Mouse (Mus musculus): ENCODE data around the gene Oma1.

Gene Oma1

DNA sequence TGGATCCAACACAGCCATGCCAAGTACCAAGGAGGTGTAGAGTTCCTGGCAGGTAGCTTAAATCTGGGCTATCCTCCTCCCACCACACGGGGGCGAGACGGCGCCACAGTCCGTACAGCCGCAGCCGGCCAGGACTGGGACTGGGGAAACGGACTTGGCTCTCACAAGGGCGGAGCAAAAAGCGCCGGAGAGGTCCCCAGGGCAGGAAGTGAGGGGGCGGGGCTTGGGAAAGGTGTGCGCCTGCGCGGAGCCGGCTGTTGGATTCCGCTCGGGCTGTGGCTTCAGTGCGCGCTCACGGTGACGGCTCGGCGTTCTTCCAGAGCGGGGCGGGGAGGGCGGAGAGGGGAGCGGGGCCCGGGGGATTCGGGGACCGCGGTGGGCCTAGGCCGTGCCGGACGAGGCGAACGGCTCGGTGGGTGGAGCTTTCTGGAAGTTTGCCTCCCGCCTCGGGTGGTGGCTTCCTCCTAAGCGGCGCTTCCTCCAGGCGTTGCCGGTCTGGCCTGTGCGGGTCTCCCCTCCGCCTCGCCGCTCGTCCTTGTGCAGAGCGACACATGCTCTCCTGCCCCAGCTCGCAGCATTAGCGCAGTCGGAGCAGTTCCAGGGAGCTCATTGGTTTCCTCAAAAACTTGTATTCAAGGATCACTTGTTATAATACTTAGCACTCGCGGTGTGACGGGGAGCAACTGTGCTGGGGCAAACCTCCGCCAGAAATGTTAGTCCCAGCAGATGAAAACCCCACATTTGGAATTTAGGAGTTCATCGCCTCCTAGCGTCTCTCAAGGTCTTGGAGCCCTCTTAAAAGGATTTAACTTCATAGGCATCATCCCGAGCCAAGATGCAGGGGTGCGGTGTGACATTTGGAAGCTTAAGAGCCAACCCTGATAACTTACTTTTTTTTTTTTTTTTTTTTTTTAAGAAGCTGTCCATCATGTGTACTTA lies at the start of gene Oma1:
TSS of gene Oma1 (plus strand) at position 226 of the 939 bp plus-strand sequence.
- peak; percentile 99 for DNase-seq (ENCODE audit: low spot score in 2 of 2)

DNA sequence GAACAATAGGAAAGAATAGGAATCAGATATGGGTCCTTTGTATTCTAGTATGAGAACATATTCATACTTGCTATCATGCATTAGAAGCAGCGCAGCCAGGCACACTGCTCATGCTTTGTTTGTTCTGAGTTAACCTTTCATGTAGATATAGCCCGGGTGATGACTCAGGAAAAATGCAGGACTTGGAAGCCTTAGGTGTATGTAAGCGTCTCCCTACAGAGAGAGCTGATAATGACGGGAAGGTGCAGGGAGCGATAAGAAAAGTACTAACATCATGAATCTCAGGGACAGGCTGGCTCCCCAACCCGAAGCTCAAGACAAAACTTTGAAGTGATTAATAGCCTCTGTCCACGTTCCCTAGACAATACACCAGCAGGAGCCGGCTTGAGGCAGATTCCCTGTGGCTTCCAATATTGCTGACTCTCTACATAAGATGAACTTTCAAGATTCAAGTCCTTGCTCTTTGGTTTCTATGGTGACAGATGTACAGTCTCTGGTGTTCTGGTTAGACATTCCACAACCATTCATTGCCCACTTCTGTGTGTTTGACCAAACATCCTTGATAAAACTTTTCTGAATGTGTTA lies 49.7 kb upstream of the Oma1 start:
- DNase-seq (ENCODE audit: low spot score in 2 of 2) = no peak

DNA sequence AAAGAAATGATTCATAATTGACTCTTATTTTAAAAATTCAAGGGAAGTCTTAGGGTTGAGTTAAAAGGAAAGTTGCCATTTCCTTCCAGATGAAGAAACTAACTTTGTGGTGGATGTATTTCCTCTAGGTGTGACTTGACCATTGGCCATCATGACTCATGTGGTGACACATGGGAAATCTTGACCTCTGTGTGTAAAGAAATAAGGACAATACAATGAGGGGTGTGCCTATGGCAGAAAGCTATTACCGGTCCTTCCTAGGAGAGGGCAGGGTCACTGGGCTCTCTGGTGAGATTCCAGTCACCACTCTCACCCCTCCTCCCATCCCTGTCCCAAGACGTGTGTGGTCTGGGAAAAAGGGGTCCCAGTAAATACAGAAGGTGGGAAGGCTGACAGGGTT lies 48.4 kb upstream of the Oma1 start:
- no peak for DNase-seq (ENCODE audit: low spot score in 2 of 2)

DNA sequence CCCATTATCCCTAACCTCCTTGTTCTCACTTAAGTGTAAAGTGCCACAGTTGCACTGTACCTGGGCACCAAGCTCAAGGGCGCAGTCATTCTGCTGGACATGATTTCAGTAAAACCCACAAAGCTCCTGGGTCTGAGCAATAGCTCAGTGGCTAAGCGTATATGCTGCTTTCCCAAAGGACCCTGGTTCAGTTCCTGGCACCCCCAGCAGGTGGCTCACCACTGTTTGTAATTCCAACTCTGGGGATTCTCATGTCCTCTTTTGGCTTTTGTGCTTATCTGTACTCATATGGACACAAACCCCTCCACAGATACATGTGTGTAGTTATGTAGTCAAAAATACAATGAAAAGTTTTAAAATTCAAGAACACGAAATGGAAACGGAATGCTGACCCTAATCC lies 44.3 kb upstream of the Oma1 start:
- DNase-seq (ENCODE audit: low spot score in 2 of 2) = no peak

DNA sequence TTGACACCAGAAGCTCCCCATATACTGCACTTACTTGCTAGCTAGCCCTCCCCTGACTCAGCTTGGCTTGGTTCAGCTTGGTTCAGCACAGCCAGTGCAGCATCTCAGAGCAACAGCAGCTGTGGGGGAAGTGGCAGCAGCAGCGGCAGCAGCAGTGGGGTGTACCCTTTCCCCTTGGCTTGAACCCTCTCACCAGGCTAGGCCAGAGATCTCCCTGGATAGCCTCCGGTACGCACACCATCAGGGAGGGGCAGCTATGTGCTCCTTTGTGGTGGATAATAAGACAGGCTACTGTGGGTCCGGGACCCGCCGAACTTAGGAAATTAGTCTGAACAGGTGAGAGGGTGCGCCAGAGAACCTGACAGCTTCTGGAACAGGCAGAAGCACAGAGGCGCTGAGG lies 40.6 kb upstream of the Oma1 start:
- DNase-seq (ENCODE audit: low spot score in 2 of 2) = no peak

DNA sequence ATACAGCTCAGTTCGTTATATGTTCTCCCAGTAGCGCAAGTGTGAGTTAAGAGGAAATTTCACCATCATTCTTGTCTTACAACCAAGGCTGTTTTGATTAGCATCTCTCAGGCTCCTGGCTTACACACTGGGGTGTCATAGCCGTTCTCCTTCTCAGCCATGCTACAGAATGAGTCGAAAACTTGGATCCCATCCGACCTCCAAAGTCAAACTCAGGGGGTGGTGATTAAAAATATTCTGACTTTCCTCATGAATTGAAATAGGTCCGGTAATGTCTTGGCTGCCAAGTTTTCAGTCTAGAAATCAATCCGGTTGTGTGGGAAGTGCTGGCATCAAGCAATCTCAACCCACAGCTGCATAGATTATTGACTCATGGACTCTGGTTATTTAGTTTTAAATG lies 25.3 kb upstream of the Oma1 start:
- DNase-seq (ENCODE audit: low spot score in 2 of 2) = no peak

DNA sequence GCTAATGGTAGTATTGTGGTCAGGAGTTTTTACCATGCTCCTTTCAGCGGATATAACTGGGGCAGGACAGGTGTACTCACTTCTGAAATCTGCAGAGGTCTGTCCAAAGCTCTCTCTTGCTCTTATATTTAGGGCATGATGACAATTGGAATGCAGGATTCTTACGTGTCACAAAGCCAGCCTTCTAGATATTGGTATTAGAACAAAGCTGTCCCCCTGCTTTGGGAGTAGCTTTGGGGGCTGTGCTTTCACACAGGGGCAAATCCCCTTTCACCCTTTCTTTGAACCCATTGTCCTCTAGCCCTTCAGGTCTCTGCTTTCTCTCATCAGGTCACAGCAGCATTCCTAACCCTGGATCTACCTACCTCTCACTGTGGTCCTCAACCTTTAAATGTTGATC lies 22.8 kb upstream of the Oma1 start, which contains the start of gene 4921539E11Rik:
TSS of gene 4921539E11Rik (minus strand) at position 101 of the 400 bp plus-strand sequence.
- no peak for DNase-seq (ENCODE audit: low spot score in 2 of 2)

DNA sequence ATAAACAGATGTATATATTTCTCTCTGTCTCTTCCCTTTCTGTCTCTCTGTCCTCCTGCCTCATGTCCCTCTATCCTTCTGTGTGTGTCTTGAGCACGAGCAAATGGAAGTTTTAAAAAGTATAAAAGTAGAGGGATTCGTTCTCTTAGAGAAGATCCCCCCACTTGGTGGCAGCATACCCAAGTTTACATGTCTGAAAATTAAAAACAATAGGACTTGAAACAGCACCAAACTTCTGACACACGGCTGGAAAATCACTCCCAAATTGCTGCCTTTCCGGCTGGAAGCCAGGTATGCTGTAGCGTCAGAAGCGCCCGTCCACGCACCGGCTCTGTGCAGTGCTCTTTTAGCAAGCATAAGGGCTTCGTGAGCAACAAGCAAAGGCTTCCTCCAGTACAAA lies 14.3 kb upstream of the Oma1 start:
- no peak for DNase-seq (ENCODE audit: low spot score in 2 of 2)

DNA sequence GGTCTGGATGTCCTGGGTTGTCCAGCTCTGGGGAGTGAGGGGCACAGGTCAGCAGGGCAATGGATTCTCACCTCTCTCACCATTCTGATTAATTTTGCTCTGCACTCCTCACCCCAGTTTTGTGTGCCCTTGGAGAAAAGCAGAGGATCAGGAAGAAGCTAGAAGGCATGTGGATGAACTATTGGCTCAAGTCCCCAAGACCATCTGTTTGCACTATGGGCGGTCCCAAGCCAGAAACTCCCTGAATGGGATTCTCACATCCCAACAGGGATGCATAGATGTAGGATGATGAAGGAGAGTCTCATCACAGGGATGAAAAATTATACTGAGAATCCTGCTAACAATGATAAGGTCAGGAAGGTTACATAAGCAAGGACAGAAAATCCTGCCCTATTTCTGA lies 9.8 kb upstream of the Oma1 start:
- no peak for DNase-seq (ENCODE audit: low spot score in 2 of 2)

DNA sequence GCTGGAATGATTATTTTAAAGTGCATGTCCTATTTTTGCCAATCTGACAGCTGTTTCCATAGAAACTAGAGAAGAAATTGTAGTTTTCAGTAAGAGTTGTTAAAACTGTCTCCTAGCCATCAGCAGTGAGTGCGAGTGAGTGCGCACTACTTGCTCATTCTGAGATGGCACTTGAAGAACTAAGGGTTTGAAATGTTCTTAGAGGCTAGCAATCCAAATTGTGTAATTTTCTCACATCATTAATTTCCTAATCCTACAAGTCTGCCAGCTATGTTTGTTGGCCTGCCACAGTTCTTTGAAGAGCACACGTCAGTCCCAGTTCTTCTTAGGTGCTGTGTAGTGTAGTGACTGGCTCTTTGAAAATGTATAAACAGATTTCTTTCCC lies 906 bp downstream of the Oma1 start:
- peak in 1 of 2 experiments; percentile 7 for DNase-seq (ENCODE audit: low spot score in 2 of 2)

DNA sequence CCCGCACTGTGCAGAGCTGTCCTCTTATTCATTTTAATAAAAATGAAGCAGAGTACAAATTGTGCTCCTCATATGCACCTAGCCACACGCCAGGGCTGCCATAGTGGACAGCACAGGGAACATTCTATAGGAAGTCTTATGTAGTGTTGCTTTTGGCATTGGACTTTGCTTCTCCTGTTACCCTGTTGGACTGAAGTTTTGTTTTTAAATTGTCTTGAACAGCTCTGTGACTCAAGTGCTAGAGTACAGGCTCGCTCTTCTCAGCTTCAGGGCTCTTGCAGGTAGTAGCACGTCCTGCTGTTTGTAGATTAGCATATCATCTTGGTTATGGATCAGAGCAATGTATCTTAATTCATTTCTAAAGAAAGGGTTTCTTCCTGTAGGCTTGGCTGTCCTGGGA lies 2.2 kb downstream of the Oma1 start:
- no peak for DNase-seq (ENCODE audit: low spot score in 2 of 2)

DNA sequence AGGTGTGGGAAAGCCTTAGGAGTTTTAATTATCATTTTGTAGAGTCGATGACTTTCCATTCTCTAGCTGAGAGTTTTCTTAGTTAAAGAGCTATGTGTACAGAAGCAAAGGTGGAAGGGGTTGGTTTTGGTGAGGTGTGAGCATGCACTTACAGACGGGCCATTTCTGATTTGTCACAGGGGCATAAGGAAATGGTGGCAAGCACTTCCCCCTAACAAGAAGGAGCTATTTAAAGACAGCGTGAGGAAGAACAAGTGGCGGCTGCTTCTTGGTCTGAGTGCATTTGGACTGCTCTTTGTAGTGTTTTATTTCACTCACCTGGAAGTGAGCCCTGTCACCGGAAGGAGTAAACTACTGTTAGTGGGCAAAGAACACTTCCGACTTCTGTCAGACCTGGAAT lies 7.8 kb downstream of the Oma1 start:
- no peak for DNase-seq (ENCODE audit: low spot score in 2 of 2)

DNA sequence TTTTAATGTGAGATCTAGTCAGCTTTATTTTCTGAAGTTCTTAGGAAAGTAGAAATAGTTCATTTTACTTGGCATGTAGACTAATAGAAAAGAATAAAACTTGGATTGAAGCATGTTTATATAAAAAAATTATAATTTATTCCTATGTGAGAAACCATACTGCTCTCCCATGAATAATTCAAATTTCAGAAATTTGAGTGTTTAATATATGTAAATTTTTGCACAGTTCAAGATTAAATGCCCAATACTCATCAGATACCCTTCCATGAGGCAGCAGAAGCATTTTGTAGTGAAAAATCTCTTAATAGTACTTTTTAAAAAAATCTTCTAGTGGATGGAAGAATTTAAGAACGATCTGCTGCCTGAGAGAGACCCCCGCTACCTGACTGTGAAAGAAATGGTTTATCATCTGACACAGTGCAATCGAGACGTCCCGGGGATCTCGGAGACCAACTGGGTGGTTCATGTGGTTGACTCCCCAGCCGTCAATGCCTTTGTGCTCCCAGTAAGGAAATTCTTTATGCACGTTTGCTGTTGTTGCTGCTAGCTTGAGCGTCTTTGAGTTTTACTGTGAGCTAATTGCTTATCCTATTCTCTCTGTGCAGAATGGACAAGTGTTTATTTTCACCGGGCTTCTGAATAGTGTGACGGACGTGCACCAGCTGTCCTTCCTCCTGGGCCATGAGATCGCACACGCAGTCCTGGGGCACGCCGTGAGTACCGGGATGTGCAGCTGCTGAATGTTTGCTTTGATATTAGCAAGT lies 11.3 kb downstream of the Oma1 start:
- no peak for DNase-seq (ENCODE audit: low spot score in 2 of 2)

DNA sequence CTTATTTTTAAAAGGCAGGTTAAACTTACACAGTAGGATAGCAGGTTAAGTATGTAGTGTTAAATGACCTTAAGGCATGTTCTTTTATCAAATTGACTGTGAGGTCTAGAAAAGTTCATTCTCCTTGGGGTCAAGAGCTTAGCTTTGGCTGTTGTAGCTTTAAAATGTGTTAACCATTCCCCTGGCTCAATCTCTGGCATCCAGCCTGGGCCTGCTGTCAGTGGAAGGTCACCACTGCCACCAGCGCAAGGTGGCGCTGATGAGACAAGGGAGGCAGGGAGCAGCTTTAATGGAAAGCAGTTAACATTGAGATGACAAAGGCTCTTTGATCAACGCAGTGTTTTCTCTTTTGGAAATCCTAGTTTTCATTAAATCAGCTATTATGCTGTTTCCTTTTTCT lies 13.4 kb downstream of the Oma1 start:
- DNase-seq (ENCODE audit: low spot score in 2 of 2) = peak in 1 of 2 experiments; percentile 64

DNA sequence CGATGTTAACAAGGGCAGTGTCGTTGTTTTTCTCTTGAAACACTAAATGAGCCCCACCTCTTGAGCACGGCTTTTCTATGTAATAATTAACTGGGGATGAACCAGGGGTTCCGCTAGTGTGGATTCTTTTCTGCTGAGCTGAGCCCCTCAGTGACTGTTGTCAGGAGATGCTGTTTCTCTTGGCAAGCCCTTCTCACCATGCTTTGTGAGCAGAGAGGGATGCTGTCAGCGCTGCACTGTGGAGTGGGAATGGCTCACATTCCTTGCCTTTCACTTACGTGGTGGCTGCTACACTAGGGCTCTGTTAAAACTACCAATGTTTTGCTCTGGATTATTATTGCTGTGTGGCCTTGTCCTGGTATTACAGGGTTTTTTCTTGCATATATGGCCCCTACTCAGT lies 15.7 kb downstream of the Oma1 start:
- no peak for DNase-seq (ENCODE audit: low spot score in 2 of 2)

DNA sequence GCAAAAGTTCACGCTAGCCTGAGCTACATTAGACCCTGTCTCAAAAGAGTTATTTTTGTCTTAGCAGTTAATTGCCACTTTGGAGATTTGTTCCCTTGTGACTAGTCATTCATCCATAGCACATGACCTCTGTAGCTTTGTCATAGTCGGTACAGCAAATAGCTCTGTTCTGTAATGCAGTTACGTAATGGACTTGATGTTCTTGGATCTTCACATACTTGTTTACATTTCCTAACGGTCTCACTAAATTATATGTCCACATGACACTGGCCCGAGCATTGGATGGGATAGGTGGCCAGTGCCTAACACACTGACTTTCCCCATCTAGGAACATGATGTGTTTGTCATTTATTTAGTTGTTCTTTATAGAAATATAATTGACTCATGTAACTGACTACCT lies 21.5 kb downstream of the Oma1 start:
- no peak for DNase-seq (ENCODE audit: low spot score in 2 of 2)

DNA sequence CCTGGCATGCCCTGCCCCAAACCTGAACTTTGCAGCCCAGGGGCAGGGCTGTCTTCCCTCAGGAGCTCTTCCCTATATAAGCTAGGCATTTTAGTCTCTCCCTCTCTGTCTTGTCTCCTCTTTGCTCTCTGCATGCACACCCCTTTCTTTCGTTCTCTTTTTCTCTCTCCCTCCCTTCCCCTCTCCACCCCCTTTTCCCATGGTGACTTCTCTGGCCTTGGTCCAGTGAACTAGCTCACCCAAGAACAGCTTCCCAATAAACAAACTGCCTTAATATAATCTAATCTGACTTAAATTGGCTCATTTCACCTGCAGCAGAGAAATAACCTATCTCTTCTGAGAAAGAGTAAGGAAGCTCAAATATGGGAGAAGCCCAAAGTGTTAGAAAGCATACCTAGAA lies 27.1 kb downstream of the Oma1 start:
- DNase-seq (ENCODE audit: low spot score in 2 of 2) = no peak

DNA sequence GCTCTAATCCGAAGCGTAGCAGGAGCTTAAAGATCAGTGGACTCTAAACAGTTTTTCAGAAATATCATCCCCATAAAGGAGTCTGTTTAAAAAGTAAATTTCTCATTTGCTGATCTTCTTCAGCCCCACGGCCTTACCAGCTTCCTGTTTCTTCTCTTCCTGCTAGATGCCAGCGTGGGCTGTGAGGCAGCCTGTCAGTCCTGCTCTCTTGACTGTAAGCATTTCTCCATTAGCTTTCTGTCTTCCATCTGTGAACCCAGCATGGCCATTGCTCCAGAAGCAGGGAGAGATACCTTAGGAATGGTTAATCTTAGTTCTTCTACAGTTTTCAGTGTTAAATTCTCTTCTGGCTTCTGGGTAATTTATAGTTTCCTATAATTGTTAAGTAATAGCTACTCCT lies 28.0 kb downstream of the Oma1 start:
- no peak for DNase-seq (ENCODE audit: low spot score in 2 of 2)

DNA sequence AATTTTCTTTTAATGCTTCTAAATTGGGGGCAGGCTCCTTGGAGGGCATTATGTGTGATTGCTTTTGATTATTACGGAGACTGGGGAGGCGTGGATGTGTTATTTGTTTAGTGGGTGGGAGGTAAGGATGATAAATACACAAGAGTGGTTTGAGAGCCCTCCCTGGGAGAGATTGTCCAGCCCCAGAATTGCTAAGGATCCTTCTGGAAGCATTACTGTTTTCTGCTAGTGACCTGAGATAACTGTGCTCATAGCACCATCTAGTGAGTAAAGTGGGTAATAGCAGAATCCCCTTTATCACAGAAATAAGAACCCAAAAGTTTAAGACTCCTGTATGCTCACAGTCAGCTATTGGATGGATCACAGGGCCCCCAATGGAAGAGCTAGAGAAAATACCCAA lies 32.4 kb downstream of the Oma1 start:
- no peak for DNase-seq (ENCODE audit: low spot score in 2 of 2)

DNA sequence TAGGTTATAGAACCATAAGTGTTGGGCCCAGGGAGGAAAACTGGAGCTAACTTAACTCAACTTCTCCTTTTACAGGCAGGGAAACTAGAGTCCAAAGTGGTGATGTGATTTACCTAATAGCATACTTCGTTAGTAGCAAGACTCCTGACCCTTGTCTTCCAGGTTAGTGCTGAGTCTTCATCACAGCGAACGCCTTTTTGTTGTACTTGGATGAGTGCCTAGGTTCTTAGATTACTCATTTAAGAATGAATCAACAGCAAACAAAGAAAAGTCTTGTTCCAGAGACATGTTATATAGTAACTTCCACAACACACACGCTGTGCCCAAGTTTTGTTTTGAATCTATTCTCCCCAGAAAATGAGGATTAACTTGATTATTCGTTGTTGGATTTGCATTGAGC lies 33.2 kb downstream of the Oma1 start:
- no peak for DNase-seq (ENCODE audit: low spot score in 2 of 2)

DNA sequence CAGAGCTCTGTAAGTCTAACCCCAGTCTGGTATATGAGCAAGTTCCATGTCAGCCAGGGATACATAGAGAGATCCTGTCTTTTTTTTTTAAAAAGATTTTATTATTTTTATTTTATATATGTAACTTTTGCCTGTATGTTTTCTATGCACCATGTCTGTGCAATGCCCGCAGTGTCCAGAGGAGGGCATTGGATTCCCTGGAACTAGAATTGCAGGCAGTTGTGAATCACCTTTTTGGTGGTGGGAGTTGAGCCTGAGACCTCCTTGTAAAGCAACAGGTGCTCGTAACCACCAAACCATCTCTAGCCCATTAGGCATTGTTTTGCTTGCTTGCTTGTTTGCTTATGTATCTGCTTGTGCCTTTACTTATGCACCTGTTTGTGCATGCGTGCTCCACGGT lies 35.6 kb downstream of the Oma1 start:
- DNase-seq (ENCODE audit: low spot score in 2 of 2) = no peak

DNA sequence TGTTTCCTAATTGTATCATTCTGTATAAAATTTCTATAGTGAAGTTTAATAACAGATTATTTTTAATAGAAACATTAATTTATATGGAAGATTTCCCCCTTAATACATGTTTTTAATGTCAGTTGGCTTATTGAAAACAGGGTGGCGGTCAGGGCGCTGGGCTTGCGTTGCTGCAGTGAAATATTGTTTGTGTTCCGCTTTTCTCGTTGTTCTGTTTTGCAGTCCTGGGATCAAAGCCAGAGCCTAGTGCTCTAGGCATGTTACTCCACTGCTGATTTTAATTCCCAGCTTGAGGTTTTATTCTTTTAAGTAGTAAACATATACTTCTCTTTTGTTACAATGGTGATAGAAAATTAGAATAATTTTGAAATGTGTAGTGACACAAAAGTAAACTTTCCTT lies 39.3 kb downstream of the Oma1 start:
- no peak for DNase-seq (ENCODE audit: low spot score in 2 of 2)

DNA sequence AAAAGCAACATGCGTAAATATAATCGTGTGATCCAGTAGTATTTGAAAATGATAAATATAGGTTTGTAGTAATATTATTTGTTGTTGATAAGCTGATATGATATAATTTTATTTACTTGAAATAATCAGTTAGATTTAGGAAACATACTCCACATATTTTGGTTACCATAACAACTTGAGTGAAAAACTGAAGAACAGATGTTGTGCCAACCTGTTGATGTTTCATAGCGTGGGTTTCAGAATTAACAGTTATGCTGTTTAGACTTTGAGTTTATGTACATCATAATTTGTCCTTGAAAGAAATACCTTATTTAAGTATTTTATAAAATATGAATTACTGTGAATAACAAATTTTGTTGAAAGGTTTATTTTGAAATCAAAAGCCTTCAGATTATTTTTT lies 43.8 kb downstream of the Oma1 start:
- no peak for DNase-seq (ENCODE audit: low spot score in 2 of 2)

Measured in urinary bladder, postnatal 36 days (tissue).